Mouse (Mus musculus): ENCODE measurements around the gene St3gal4.

DNA sequence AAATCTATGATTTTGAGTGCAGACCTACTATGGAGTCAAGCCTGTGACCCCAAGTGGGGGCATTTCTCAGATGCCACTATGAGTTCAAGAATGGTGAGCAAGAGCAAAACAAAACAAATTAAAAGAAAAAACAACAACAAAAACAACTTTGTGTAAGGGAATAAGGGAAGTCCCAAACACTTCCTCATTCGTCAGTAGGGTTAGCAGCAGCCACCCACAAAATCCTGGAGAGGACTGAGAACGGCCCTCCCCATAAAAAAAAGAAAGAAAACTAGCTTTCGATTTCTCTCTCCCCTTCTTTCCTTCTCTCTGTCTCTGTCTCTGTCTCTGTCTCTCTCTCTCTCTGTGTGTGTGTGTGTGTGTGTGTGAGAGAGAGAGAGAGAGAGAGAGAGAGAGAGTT is 62.5 kb downstream of the St3gal4 start:
- TF ChIP-seq POLR2A (IDR thresholded peaks at IDR 0.05; ENCODE audit: insufficient read depth, low read depth, low read length) (no peak), CTCF (IDR thresholded peaks at IDR 0.05) (no peak), EP300 (IDR thresholded peaks at IDR 0.05; ENCODE audit: insufficient read depth, low read depth, low read length) (no peak)

All from heart, adult 2 months (tissue).